Mouse (Mus musculus) ES-CJ7 (cell line): ENCODE data around the gene Hgf.

Experiments
- DNase-seq: peaks from one replicate; pipeline ENCODE4 v3.0.0; 2011; ENCODE audit warnings: low read depth, low spot score

Gene Hgf

DNA sequence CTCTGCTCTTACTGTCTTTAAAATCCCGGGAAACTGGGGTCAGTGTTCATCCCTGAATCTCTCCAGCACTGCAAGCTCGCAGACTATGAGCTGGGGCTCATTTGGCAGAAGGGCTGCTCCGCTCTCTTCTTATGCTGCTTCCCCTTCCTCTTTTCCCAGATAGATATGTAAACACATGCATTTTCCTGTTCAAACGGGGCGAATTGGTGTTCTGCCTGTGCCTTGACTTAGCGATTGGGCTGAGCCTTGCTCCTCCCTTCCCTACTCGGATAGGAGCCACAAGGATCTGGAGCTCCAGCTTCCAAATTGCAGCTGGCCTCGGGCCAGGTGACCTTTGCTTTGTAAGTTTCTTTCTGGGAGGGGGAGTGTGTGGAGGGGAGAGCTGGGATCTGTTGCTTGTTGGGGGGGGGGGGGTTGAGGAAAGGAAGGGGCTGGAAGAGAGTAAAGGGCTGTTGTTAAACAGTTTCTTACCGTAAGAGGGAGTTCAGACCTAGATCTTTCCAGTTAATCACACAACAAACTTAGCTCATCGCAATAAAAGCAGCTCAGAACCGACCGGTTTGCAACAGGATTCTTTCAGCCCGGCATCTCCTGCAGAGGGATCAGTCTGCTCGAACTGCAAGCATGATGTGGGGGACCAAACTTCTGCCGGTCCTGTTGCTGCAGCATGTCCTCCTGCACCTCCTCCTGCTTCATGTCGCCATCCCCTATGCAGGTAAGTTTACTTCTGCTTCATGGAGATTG, at the start of gene Hgf:
Gene Hgf, plus strand, starts transcription at position 192 of the 744 bp plus-strand sequence.
- DNase-seq: no peak

DNA sequence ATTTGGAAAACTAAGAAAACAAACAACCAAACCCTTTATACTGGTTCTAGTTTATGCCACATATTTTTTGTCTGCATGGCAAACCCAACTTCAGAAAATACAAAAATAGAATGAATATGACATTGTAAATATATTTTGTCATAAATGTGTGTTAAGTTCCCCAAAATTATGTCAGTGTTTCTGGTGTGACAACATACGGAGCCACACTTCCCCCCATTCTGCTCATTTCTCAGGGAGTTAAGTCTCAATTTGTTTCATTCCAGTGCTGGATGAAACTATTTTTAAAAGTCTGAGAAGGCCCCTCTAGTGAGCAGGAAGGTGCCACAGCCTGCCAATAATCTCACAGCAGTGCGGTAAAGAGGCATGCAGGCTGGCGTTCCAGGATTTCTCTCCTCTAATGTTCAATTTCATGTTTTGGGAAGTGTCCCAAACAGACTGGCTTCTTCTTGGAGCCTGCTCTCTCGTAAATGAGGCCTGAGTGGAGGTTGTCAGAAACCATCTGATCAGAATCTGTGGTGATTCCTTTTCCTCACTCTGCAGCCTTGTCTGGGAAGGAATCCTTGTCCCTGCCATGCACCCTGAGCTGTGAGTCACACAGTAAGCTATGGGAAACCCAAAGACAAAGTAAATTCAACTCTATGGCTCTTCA, 46.5 kb upstream of the Hgf start:
- DNase-seq: no peak

DNA sequence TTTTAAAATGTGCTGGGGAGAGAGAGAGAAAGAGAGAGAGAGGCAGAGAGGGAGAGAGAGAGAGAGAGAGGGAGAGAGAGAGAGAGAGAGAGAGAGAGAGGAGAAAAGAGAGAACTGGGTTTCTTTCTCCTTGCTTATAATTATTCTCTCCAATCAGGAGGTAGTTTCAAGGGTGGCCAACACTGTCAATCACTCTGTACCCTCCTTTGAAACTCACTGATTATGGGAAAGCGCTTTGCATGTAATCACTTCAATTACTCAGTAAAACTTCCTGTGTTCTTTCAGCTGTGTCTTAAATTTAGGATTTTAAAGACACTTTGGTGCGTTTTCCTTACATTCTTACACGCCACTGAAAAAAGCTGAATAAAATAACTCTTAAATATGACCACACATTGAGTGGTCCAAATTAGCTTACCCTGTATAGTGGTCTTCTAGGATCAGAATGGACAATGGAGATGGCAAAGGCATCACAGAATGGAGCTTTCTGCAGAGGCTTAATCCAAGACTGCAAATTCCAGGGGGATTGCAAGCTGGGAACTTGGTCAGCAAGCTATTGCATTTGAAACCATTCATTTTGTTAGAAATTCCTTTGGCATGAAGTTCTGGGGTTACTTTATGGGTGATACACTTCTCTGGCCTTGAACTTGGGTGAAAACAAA, 21.5 kb upstream of the Hgf start:
- DNase-seq: no peak

DNA sequence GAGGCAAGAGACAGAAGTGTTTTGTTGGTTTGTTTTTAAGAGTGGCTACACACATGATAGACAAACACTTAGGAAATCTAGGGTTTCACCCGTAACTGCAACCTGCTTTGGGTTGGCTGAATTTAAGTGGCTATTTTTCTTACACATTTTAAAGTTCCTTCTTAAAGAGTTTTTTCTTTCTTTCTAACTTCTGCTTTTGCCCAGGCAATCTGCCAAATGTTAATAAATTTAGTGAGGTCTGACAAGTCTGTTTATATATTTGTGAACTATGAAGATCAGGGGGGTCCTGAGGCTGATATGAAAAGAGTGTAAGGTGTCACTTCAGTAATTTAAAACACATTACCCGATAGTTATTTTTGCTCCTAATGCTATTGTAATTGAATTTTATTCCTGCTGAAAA, 15.2 kb upstream of the Hgf start:
- DNase-seq: no peak

DNA sequence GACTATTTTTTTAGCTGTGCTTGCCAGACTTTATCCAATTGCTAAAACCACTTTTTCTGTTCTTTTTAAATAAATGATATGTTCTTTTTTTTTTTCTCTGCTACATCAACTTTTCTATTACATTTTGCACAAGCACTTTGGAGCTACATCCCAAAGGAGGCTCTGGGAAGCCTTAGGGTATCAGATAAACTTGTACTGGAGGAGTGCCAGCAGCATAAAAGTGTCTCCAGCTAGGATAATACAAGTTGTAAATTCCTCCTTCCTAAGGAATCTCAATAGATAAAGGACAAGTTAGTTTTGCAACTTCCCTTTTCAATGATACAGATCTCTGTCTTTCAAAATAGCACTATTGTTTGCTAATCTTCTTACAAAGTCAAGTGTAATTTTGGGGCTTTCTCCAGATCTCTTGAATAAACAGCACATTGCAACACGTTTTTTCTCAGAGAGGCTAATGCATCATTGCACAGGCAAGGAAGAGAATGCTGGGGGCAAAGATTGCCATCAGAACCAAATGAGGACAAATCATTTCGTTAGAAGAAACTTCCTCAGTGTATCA, 11.7 kb upstream of the Hgf start:
- no peak for DNase-seq

DNA sequence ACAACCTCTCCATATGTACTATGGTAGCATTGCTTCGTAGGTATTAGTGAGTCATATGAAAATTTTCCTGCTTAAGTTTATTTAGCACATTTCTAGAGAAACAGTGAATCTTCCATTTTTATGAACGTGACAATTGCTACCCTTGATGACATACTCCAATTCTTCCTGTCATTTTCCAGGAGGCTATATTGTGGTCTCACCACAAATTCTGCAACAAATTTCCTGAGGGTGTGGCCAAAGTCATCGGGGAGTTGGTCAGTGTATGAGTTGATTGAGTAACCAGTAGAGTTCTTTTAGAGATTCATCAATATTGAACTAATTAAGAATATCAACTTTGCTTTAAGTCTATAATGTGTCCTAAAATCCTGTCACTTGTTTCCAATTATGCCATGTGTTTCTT, 5.8 kb upstream of the Hgf start:
- DNase-seq: no peak

DNA sequence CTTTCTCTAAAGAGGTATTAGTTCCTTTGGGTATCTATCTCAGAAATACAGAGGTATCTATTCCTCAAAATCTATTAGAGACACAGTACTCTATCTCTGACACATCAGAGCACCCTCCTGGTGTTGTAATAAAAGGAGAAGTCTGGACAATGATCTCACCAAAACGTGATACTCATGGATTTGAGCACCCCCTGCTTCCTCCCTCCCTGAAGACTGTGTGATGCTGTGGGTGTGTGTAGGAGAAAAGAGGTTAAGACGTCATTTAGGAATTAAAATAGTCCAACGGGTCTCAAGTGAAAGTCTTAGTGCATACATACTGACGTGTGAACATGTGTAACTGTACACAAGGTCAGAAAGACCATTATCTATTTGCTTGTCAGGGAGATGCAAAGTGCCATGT, 648 bp upstream of the Hgf start:
- DNase-seq: no peak

DNA sequence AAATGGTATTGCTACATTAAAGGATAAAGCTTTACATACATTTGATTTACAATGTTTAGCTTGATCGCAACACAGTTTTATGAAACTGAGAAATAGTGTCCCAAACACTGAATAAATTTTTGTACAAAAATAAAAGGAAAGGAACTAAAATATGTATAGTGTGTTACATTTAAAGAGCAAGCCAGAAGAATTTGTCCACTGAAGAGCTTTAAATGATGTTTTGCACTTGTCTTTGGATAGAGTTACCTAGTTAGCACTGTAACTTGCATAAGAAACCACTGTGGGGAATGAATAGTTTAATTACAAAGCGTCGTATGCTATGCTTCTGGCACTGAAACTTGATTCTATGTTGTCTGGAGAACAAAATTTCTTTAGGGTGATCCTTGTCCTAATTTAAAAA, 7.0 kb downstream of the Hgf start:
- no peak for DNase-seq

DNA sequence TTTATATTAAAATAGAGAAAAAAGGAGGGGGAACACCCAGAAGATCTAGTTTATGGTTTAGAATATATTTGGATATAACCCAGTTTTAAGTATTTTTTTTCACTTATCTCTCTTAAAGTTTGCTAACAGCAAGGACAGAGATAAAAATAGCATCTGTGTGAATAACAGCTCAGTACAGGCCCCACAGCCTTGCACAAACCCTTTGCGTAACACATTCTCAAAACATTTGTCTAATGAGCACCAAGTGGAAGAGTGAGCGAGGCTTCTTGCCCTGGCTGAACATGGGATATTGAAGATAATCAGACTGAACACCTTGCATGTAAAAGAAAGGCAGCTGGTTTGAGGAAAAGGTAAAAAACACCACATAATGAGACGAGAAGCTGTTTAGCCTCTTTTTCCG, 15.7 kb downstream of the Hgf start:
- no peak for DNase-seq

DNA sequence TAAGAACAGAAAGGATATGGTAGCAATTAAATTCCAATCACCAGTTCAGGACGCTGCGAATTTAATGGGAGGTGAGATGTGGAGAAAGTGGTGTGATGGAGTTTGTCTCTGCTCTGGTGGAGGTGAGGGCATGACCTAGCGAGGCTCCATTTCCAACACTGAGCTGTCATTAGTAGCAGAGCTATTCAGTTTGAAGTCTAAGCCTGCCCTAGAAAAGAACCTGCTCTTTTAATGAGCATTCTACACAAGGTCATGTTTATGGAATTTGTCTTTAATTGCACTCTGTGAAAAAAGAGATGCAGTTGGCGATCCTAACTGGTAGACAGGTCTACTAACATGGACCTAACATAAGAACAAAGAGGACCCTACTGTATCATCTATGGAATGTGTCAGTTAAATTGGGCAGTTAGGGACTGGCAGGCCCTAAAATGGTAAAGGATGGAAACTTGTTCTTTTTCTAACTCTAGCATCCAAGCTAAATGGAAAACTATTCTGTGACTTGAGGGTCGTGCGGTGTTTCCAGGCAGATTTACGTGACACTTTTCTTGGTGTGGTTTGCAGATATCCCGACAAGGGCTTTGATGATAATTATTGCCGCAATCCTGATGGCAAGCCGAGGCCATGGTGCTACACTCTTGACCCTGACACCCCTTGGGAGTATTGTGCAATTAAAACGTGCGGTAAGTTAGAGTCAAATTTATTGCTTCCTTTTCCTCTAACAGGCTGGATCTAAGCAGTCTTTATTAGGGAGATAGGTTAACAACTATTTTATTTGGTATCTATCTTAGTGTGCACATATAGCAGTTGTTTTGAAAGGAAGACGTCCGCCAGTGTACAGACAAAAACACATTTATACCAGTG, 24.8 kb downstream of the Hgf start:
- no peak for DNase-seq

DNA sequence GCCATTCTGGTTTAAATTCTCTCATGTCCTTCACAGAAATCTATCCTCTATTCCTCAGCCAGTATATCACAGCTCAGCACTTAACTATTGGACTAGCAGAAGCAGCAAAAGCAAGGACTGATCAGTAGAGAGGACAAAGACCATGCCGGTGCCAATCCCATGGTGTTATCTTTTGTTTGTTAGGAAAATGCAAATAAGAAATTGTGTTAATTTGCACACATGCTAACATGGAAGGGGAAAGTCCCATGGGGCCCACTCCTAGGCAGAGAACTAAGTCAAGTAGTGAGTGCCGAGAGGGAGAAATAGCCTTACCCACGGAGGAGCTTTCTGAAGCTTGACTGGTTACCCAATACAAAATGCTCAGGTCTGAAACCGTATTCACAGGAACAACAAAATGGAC, 42.4 kb downstream of the Hgf start:
- DNase-seq: no peak

DNA sequence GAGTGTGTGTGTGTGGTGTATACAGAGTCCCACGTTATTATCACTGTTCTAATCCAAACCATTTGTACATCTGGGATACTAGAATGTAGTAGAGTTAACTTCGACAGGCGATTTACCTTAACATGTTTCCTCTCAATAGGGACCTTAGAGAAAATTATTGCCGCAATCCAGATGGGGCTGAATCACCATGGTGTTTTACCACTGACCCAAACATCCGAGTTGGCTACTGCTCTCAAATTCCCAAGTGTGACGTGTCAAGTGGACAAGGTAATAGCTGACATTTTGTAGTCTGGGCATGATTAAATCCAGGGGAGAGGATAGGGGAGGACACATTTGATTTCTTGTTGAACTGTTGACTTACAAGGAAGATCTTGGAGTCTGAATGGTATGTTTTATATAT, 44.7 kb downstream of the Hgf start:
- DNase-seq: no peak

DNA sequence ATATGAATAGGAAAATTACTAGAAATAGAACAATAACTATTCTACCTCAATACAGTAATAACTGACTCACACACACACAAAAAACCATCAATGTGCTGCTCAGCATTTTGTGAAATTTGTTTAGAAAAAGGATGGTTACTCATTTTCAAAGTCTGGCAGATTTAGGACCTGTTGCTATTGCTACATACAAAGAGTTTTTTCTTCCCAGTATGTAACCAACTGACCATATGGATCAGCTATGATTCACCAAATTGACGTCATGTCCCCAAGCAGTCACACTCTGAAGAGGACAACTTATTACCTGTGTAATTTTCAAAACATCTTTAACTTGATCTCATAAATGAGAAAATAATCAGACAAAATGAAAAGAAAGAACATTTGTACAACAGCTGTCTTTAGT, 48.2 kb downstream of the Hgf start:
- no peak for DNase-seq

DNA sequence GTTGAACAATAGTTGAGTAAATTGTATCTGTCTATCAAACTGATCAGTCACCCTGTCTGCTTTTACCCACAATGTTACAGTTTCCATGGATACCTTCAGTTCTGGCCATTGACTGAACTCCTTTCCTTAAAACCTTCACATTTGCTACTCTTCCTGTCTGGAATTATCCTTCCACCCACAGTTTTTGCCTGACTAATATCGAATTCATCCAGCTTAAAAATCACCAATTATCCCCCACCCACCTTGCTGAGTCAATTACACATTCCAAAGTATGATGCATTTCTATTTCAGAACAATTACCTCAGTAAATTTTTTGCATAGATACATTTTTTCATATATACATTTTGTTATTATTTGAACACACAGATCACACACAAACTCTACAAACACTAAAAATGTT, 79.7 kb downstream of the Hgf start:
- no peak for DNase-seq

DNA sequence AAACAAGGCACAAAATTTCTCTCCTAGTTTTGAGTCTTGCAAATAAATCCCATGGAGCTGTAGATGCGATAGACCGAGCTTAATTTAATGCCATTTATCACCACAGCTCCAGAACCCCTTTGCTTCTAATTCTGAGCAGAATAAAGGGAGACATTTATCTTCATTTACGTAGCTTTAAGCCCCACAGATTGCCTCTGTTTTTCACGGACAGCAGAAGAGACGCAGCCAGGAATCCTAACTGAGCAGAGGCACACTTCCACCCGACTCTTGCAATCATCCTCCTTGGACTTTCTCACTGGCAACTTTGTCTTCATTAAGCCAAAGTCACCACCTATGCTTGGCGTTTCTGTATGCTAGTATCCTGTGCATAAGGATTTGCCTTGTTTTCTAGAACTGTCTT, 93.1 kb downstream of the Hgf start:
- no peak for DNase-seq

DNA sequence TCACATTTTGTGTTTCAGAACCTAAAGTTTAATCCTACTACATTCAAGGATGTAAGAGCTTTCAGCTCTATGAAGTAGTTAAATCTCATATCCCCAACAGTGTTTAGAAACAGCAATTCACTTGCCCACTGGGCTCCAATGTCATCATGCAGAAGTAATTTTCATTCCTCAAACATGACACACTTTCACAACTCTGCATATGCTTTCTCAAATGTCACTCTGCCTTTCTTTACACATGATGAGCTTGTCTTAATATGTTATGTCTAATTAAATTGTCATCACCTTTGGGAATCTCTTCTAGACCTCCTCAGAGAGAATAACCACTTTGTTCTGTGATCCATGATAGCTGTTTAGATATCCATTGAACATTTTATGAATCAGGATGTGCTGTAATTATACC, 94.4 kb downstream of the Hgf start:
- DNase-seq: no peak

DNA sequence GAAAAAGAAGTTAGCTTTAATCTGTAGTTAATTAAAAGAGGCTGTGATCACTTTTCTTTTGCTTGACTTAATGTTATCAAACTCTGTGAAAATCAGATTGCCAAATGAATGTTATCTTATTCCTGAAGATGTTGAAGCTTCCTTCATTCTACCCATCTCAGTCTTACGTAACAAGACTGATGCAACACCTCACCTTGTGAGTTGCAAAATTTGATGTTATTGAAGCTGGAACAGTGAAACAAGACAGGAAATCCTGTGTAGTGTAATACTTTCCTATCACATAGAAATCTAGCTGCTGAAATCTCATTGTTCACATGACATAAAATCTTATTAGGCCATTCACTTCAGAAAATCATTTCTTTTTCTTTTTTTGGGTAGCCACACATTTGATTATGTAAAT, 96.9 kb downstream of the Hgf start:
- no peak for DNase-seq

DNA sequence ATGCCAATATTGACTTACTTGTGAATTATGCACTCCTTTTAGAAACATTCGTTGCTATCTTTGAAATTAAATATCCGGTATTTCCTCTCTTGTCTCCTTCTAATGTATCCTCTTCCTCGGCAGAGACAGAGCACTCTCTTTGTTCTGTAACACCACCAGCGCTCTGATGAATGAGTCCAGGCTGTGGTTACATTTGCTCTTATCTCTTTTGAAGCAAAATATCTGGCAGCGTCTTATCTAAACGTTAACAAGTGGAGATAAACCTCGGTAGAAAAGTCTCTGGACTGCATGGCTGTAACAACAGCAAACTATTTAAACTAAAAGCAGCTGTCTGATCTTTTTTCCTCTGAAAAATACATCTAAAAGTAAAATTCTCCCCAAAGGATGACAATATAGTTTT, 100.7 kb downstream of the Hgf start:
- DNase-seq: no peak
